Mouse (Mus musculus): ENCODE results near the gene Slpi.

DNA sequence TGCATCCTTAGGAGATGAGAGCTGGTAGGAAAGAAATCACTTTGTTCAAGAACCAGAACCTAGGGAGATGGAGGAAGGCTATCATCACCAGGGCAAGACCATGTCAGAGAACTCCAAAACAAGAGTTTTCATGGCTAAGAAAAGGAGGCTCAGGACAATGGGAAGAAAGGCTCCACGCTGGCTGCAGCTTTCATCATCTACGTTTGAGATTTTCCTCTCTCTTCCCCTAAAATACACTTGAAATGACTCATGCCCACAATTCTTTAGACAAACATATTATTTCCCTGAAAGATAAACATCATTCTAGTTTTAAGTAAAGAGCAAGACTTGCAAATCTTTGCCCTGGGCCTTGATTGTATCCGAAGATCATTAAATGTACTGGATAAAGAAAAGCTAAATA is 17.5 kb downstream of the Slpi start:
- TF ChIP-seq CTCF (IDR thresholded peaks at IDR 0.05; ENCODE audit: borderline replicate concordance, insufficient read depth, low read length) (no peak), POLR2A (IDR thresholded peaks at IDR 0.05; ENCODE audit: low read depth, low read length) (no peak)

Data from embryonic fibroblast, embryonic 13.5 days (primary cell).